Mouse (Mus musculus): ENCODE results near the gene Sct. TPM values are rescaled to one million over a fixed set of nuclear protein-coding genes. Genes with fewer than 3 reads are reported as not detected.

The Sct gene
- polyA plus RNA-seq, 1 experiment from 2014 or later: 3.0 TPM

Other genes with a start within 250 kb of the Sct start
- gene B4galnt4, start 218.0 kb downstream of the Sct start, polyA plus RNA-seq (2014; fragmentation: Nextera tagmentation; extraction: Ambion mirVana): 1.4 and 2.6 TPM in 2 replicates
- 0.67 and 0.68 TPM in 2 replicates for gene Pkp3, start 200.9 kb downstream of the Sct start, polyA plus RNA-seq (2014; fragmentation: Nextera tagmentation; extraction: Ambion mirVana)
- gene Sigirr, start 178.6 kb downstream of the Sct start, polyA plus RNA-seq (2014; fragmentation: Nextera tagmentation; extraction: Ambion mirVana): 2.3 and 3.0 TPM in 2 replicates
- 0.31 TPM in 1 of 2 replicates, not detected in the other for gene Ano9, start 161.3 kb downstream of the Sct start, polyA plus RNA-seq (2014; fragmentation: Nextera tagmentation; extraction: Ambion mirVana)
- 65.0 and 71.2 TPM in 2 replicates for gene Ptdss2, start 156.8 kb downstream of the Sct start, polyA plus RNA-seq (2014; fragmentation: Nextera tagmentation; extraction: Ambion mirVana)
- gene Rnh1, start 106.3 kb downstream of the Sct start, polyA plus RNA-seq (2014; fragmentation: Nextera tagmentation; extraction: Ambion mirVana): 95.3 and 103 TPM in 2 replicates
- gene Hras, start 85.1 kb downstream of the Sct start, polyA plus RNA-seq (2014; fragmentation: Nextera tagmentation; extraction: Ambion mirVana): 73.1 and 80.9 TPM in 2 replicates
- 1.6 TPM in 2 replicates for gene Lrrc56, start 85.0 kb downstream of the Sct start, polyA plus RNA-seq (2014; fragmentation: Nextera tagmentation; extraction: Ambion mirVana)
- 0.46 and 0.99 TPM in 2 replicates for gene Lmntd2, start 65.1 kb downstream of the Sct start, polyA plus RNA-seq (2014; fragmentation: Nextera tagmentation; extraction: Ambion mirVana)
- gene Rassf7, start 63.3 kb downstream of the Sct start, polyA plus RNA-seq (2014; fragmentation: Nextera tagmentation; extraction: Ambion mirVana): 14.3 and 17.5 TPM in 2 replicates
- 50.2 and 51.1 TPM in 2 replicates for gene Phrf1, start 50.3 kb downstream of the Sct start, polyA plus RNA-seq (2014; fragmentation: Nextera tagmentation; extraction: Ambion mirVana)
- 0.99 and 1.2 TPM in 2 replicates for gene Irf7, start 12.7 kb downstream of the Sct start, polyA plus RNA-seq (2014; fragmentation: Nextera tagmentation; extraction: Ambion mirVana)
- not detected in 2 replicates for gene Cdhr5, start 2.3 kb downstream of the Sct start, polyA plus RNA-seq (2014; fragmentation: Nextera tagmentation; extraction: Ambion mirVana)
- 0.10 and 0.17 TPM in 2 replicates for gene Drd4, start 12.9 kb upstream of the Sct start, polyA plus RNA-seq (2014; fragmentation: Nextera tagmentation; extraction: Ambion mirVana)
- gene Deaf1, start 48.6 kb upstream of the Sct start, polyA plus RNA-seq (2014; fragmentation: Nextera tagmentation; extraction: Ambion mirVana): 40.2 and 42.5 TPM in 2 replicates
- 17.9 and 23.6 TPM in 2 replicates for gene Tmem80, start 48.6 kb upstream of the Sct start, polyA plus RNA-seq (2014; fragmentation: Nextera tagmentation; extraction: Ambion mirVana)
- 0.51 and 0.82 TPM in 2 replicates for gene Eps8l2, start 59.7 kb upstream of the Sct start, polyA plus RNA-seq (2014; fragmentation: Nextera tagmentation; extraction: Ambion mirVana)
- gene Taldo1, start 113.1 kb upstream of the Sct start, polyA plus RNA-seq (2014; fragmentation: Nextera tagmentation; extraction: Ambion mirVana): 288 and 291 TPM in 2 replicates
- gene Gatd1, start 135.0 kb upstream of the Sct start, polyA plus RNA-seq (2014; fragmentation: Nextera tagmentation; extraction: Ambion mirVana): 29.3 and 32.2 TPM in 2 replicates
- 7.4 and 9.3 TPM in 2 replicates for gene Cend1, start 150.4 kb upstream of the Sct start, polyA plus RNA-seq (2014; fragmentation: Nextera tagmentation; extraction: Ambion mirVana)
- gene Slc25a22, start 158.8 kb upstream of the Sct start, polyA plus RNA-seq (2014; fragmentation: Nextera tagmentation; extraction: Ambion mirVana): 19.4 and 19.7 TPM in 2 replicates
- gene Pidd1, start 164.9 kb upstream of the Sct start, polyA plus RNA-seq (2014; fragmentation: Nextera tagmentation; extraction: Ambion mirVana): 9.5 and 9.6 TPM in 2 replicates
- gene Rplp2, start 168.2 kb upstream of the Sct start, polyA plus RNA-seq (2014; fragmentation: Nextera tagmentation; extraction: Ambion mirVana): 873 and 1,016 TPM in 2 replicates
- 28.7 and 35.3 TPM in 2 replicates for gene Pnpla2, start 176.1 kb upstream of the Sct start, polyA plus RNA-seq (2014; fragmentation: Nextera tagmentation; extraction: Ambion mirVana)
- gene Cracr2b, start 182.0 kb upstream of the Sct start, polyA plus RNA-seq (2014; fragmentation: Nextera tagmentation; extraction: Ambion mirVana): 11.5 and 14.3 TPM in 2 replicates
- 61.3 and 101 TPM in 2 replicates for gene Cd151, start 188.3 kb upstream of the Sct start, polyA plus RNA-seq (2014; fragmentation: Nextera tagmentation; extraction: Ambion mirVana)
- 71.5 and 72.9 TPM in 2 replicates for gene Polr2l, start 196.0 kb upstream of the Sct start, polyA plus RNA-seq (2014; fragmentation: Nextera tagmentation; extraction: Ambion mirVana)
- gene Tspan4, start 196.1 kb upstream of the Sct start, polyA plus RNA-seq (2014; fragmentation: Nextera tagmentation; extraction: Ambion mirVana): 58.9 and 69.1 TPM in 2 replicates

Measured in heart, embryonic 11.5 days (tissue).